Mouse (Mus musculus) brain, embryonic 14.5 days (tissue): ENCODE measurements around the gene Ap2a1. TPM values are rescaled to one million over a fixed set of nuclear protein-coding genes. Genes with fewer than 3 reads are reported as not detected.
"Not testable (repeated sequence)": the region's sequence is repeated elsewhere in the genome, so short reads cannot be mapped to it uniquely, and the experiment has no call there.

Experiments used
- DNase-seq: peaks from one replicate; pipeline ENCODE4 v3.0.0-alpha.2; 2011; ENCODE audit warnings: low read depth
- CTCF ChIP-seq: fragments of 200-500 bp; IDR thresholded peaks from 2 replicates; pipeline ENCODE4 v1.5.1; 2012; ENCODE audit warnings: inconsistent platforms, mild to moderate bottlenecking, moderate library complexity, borderline replicate concordance; ENCODE audit not compliant: insufficient read depth, insufficient read length; ENCODE audit errors: extremely low read depth
- POLR2A ChIP-seq: fragments of 200-500 bp; IDR thresholded peaks from 2 replicates; pipeline ENCODE4 v1.6.1; 2012; ENCODE audit warnings: mild to moderate bottlenecking, inconsistent platforms, borderline replicate concordance; ENCODE audit not compliant: poor library complexity, insufficient read depth, insufficient read length, severe bottlenecking; ENCODE audit errors: extremely low read depth
- polyA plus RNA-seq: library from polyadenylated mRNA; depleted of rRNA; stranded (reverse); fragments of >200 nt; gene quantifications from 2 replicates; pipeline ENCODE4 v1.2.3, GENCODE M21; 2012

Gene Ap2a1
- polyA plus RNA-seq, 1 experiment, result 185 TPM

GRCm38 (mm10) chr7:44891611-44892010, 37.7 kb downstream of the Ap2a1 start:
- DNase-seq, result no peak
- TF ChIP-seq POLR2A, result no peak
- no peak for TF ChIP-seq CTCF

- peak; percentile 41 for DNase-seq
- TF ChIP-seq POLR2A (no peak), CTCF (no peak)
Observed at GRCm38 (mm10) chr7:44890737-44891136, 38.6 kb downstream of the Ap2a1 start.

GRCm38 (mm10) chr7:44890180-44890579, 39.1 kb downstream of the Ap2a1 start:
- TF ChIP-seq POLR2A (no peak), CTCF (no peak)
- DNase-seq, result no peak

DNA sequence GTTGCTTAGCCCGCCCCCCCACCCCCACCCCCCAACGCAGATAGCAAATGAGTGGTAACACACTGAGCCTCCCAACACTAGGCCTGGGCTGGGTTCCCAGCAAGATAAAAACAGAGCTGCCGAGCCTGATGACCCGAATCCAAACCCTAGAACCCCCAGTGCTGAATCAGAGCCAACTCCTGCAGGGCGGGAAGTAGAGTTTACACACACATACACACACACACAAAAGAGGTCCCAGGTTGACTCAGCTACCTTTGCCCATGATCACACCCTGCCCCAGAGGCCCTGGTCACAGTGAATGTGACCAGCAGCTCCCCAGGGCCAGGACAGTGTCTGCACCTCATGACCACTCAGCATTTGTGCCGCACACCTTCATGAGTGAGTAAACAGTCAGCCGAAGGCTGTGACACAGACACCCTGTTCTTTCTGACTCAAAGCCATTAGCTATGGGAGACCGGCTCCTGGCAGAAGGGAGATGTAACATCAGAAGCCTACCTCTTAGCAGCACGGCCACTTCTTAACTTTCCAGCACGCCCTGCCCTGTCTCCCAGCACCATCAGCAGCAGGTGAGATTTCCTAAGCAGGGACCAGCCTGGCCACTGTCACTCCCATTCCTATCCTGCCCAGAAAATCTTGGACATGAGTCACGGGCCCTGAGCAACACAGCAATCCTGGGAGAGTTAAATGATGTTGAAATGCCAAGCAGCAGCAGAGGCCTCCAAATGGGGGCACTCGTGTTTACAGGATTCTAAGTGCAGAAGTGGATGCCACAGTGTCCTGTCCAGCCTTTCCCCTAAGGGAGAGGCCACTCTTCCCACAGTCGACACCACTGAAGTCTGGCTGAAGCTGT, 40.8 kb downstream of the Ap2a1 start:
- TF ChIP-seq CTCF (no peak), POLR2A (no peak)
- DNase-seq, result no peak

GRCm38 (mm10) chr7:44886964-44887363, 42.3 kb downstream of the Ap2a1 start:
- TF ChIP-seq CTCF (no peak), POLR2A (no peak)
- no peak for DNase-seq

DNA sequence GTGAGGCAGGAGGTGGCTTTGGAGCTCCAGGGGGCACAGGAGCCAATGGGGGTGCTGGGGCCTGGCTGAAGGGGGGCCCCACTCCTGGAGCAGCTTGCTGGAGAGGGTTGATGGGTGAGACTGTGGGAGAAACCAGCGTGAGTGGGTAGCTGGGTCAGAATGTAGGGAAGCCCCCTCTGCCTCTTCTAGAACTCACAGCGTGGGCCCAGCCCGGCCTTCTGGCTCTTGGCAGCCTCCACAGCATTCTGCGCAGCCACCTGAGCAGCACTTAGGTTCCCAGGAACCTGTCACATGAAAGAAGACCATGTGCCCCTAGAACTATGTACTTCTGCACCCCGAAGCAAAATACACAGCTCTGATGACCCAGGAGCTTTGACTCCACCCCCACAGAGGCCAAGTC, 44.7 kb downstream of the Ap2a1 start:
- TF ChIP-seq CTCF, result no peak
- no peak for TF ChIP-seq POLR2A
- DNase-seq, result no peak

DNA sequence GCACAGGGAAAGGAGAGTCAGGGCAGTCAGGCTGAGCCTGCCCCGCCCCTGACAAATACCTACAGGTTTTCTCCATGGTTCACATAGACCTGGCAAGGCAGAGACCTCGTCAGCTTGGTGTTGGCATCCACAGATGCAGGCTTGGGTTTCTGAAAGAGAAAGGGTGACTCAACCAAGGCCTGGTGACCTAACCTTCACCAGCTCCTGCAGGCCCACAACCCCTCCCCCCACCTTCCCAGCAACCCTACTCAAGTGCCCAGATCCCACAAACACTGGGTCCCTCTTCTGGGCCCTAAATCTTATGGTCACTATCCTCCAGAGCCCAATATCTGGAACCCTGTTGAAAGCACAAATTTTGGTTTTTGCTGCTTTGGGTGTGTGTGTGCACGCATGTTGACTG, 46.3 kb downstream of the Ap2a1 start:
- DNase-seq, result no peak
- TF ChIP-seq POLR2A (no peak), CTCF (no peak)

DNA sequence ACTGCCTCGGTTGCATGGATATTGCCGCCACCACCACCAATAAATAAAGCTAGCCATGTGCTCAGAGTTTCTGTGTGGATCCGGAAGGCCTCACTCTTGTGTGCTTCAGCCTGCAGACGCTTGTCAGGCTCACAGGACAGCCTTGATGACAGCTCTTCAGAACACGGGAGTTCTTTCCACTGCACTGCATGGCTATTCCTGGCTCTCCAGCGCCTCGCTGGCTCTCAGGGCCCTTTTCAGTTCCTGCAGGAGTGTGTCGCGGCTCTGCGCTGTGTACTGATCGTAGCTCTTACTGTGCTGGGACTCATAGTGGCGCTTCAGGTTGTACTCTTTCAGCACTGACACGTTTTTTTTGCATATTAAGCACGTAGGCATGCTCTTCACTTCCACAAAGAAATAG, 51.5 kb downstream of the Ap2a1 start:
- DNase-seq, result no peak
- TF ChIP-seq POLR2A (no peak), CTCF (no peak)

- DNase-seq, result not testable (repeated sequence)
Observed at GRCm38 (mm10) chr7:44871774-44872173, 57.5 kb downstream of the Ap2a1 start.

DNA sequence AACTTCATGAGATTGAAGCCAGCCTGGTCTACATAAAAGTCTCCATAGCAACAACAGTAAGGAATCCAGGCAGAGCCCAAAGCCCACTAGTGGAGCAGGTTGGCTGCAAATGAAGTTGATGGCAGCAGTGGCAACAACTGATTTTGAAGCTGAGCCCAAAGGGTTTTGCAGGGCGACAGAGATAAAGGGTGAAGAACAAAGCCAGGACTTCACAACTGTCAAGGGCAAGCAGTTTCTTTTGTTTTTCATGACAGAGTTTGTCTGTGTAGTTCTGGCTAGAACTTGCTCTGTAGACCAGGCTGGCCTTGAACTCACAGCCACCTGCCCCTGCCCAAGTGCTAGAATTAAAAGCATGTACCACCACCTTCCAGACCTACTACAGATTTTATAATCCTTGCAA, 58.1 kb downstream of the Ap2a1 start:
- no peak for DNase-seq
- TF ChIP-seq CTCF (no peak), POLR2A (no peak)

GRCm38 (mm10) chr7:44870614-44871013, 58.7 kb downstream of the Ap2a1 start:
- no peak for DNase-seq
- TF ChIP-seq POLR2A (no peak), CTCF (no peak)
